Mouse (Mus musculus) neural tube, embryonic 10.5 days (tissue): ENCODE data around the gene Ddx23.
A peak's percentile ranks its signal among the peaks of the same experiment; 100 is the strongest.

Experiments used
- DNase-seq: peaks from one replicate; pipeline ENCODE4 v3.0.0-alpha.2; 2017; ENCODE audit warnings: low spot score; ENCODE audit errors: extremely low spot score

Ddx23 gene

DNA sequence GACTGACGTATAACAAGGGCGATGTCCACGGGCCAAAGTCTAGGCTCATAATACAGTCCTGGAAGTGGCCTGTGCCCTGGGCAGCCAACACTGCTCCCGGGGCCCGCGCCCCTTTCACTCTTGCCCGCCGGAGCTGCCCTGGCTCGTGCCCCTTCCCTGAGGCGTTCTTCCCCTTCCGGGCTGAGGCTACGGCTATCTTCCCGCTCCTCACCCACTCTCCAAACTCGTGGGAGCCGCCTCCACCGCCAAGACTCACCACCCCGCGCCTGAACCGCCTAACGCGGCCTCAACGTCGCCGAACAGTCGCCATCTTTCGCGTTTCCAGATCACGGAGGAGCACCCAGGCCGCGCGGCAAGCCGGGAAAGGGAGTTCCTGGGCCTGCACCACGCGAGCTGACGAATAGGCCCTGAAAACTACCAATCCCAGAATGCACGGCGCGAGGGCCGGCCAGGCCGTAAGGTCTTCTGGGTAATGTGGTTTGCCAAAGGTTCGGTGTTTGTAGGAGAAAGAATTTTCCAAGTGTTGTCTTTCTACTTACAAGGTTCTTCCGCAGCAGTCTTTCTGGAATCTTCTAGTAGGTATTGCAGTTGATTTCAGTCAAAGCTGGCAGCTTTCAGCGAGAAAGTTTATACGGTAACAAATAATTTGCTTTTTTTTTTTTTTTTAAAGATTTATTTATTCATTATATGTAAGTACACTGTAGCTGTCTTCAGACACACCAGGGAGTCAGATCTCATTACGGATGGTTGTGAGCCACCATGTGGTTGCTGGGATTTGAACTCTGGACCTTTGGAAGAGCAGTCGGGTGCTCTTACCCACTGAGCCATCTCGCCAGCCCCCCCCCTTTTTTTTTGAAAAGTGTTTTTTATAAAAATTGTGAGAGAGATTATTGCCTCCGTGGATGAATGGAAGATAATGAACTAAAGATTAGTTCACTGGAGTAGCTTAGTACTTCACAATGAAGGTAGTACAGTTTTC lies at the start of gene Ddx23:
Ddx23 (minus strand) TSS at position 328 of the 979 bp plus-strand sequence.
- peak; percentile 93 for DNase-seq

DNA sequence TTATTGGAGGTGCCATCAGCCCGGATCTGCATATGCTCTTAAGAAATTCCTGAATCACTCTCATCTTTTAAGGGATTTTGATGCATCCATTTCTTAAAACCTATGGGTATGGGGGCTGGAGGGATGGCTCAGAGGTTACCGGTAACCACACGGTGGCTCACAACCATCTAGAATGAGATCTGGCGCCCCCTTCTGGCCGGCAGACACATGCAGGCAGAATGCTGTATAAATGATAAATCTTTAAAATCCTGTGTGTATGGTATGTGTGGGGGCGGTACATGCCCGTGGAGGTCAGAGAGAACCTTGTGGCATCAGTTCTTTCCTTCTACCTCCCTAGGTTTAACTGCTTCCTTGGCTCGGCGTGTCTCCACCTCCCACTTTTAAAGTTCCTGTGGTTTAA lies 47.7 kb upstream of the Ddx23 start:
- DNase-seq, result peak; percentile 76

DNA sequence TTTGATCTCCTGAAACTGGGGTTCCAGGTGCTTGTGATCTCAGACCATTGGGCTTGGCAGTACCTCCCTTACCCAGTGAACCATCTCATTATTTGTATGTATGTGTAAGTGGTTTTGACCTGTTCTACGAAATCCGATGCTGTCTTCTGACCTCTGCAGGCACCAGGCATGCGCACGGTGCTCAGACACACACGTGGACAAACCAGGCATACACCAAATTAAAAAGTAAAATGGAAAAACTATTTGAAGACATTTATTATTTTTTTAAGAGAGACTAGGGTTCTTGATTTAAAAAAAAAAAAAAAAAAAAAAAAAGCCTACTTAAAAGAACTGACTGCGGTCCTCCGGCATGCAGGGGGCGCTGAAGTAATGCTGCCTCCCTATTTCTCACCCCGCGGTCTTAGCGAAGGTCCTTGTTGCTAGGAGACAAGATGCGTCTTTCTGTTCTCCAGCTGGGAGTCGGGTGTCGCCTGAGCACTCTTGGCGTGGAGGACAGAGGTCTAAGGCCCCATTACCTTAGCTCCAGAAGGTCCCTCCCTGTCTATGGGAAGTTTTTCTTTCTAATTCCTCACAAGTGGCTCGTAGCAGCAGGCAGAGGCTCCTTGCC lies 45.2 kb upstream of the Ddx23 start, which contains the start of gene Ccdc65:
Ccdc65 (plus strand) TSS at position 442 of the 607 bp plus-strand sequence.
- DNase-seq, result peak; percentile 67

DNA sequence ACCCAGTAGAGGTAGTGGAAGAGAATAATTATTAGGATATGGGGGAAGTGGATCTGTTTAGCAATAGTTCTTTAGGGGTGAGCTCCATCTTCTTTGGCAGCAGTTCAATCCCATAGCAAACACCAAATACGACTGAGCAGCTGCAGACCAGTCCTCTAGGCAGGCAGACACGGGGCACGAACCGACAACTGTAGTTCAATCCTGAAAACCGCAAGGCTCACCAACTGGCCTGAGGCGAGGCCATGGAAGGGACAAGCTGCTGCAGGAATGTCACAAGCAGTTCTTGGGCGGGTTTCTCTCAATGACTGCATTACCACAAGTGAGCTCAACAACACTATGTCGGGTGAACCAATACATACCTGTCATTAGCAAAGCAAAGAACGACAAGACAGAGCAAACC lies 41.6 kb upstream of the Ddx23 start:
- DNase-seq, result no peak

DNA sequence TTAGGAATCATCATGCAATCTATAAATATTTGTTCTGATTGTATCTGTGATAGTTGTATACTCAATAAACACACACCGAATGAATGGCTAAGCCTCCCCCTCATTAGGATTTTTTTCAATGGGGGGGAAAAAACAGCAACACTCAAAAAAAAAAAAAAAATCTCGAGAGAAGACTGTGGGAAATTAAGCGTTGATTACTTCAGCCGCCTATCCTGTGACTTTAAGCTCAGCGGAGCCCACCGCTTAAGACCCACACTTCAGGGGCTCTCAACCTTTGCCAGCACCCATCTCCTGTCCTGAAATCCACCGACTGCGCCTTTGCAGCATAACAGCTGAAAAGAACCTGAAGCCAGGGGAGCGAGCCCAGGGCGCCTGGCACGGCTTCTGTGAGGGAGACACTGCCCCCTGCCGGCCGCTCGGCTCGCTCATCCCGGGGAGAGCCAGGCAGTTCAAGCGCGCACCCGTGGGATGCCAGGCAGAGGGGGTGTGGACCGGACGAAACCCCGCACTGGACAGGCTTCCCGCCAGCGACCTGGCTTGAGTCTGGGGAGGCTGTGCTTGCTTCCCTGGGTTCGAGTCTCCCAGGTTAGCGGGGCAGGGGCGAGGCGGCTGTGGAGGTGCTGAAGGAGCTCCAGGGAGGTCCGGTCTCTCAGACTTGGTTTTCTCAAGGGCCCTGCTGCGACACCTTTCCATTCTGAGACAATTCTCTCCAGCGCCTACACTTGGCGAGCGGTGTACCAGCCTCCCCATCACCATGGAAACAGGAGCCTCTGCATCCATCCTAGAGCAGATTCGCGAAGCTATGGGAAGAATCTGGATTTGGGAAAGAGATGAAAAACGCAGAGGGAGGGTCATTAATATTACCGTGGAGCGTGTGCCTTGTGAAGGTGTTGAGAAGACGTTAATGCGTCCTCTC lies 36.8 kb upstream of the Ddx23 start:
- DNase-seq, result peak; percentile 94

DNA sequence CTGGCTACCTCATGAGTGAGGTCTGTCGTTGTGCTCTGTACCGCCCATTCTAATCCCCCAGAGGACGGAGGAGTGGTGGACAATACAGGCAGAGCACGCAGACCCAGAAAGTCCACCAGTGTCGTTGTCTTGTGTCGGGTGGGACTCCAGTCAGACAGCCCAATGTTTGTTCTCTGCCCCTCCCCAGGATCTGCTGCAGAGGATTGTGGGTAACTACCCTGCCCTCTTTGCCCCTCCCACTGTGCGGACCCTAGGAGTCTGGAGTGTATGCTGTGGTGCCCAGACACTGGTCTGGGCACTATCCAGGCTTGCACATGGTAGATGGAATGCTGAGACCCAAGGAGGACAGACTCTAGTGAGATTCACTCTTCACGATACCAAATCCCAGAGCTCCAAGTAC lies 33.5 kb upstream of the Ddx23 start:
- no peak for DNase-seq

DNA sequence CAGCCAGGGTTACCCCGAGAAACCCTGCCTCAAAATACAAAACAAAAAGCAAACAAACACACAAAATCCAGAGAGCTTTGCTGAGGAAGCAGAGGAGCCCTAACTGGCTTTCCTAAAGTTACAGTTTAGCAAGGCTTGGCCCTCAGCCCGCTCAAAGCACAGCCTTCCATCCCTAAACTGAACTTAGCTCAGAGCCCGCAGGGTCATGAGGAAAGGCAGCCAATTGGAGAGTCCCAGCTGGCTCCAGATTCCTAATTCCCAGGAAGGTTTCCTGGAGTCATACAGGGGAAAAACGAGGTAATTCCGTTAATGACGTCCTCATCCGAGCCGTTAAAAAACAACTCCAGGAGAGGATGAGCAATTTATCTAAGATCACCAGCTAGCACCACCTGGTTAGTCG lies 33.0 kb upstream of the Ddx23 start:
- DNase-seq, result no peak

DNA sequence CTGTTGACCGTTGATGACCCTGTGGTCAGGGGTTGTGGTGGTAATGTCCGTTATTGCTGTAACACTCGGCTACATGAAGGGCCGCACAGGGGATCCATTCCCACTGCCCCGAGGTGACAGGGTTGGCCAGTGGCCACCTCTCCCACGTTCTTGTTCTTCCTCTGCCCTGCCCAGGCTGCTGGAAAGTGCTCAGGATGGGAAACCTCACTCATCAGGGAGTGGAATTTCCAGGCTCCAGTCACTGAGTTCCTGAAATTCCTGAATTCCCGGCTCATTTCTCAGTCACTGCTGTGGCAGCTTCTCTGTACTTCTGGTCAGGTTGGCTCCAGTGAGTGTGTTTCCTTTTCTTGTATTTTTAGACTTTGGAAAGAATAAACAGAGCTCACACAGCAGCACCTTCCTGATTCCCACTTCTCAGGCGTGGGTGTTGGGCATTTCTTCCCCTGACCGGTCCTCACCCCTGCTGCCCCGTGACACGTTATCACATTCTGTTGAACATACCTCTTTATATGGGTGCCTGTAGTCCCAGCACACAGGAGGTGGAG lies 29.5 kb upstream of the Ddx23 start:
- no peak for DNase-seq

DNA sequence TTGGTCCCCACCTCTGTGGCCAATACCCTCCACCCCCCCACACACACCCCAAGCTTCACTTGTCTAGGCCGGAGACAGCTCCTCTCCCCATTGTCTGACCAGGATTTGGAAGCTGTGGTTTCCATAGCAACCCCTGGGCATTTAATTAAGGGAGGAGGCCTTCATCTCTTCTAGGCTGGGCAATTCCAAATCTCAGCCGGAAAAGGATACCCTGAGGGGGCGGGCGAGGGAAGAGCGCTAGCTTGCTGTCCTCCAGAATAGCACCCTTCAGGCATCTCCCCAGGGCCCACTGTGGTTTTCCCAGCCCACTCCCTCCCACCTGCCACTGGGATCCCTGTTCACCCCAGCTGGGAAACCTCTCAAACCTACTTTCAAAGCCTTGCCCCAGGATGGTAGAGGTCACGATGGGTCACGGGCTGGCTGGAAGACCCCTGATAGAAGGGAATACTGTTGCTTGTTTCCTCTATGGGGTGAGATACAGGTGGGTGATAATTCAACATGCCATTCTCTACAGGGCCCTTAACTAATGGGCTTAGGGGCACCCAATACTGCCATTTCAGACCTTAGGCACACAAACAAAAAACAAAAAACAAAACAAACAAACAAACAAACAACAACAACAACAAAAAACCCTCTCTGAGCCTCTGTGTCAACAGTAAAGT lies 28.9 kb upstream of the Ddx23 start:
- DNase-seq, result peak; percentile 48

DNA sequence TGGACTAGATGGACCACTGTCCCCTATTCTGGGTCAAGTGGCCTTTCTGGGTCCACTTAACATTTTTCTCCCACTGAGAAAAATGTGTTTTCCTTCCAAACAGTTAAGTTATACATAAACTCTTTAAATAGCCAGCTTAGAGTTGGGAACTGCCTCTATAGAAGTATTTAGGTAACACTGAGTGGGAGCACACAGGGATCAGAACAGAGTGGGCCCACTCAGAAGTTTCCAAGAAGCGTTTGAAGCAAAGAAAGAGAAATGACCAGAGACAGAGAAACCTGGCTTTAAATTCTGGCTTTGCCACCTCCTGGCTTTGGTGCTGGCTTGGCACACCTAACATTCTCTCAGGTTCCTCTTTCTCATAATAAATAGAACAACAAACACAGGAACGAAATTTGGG lies 27.0 kb upstream of the Ddx23 start:
- DNase-seq, result no peak

DNA sequence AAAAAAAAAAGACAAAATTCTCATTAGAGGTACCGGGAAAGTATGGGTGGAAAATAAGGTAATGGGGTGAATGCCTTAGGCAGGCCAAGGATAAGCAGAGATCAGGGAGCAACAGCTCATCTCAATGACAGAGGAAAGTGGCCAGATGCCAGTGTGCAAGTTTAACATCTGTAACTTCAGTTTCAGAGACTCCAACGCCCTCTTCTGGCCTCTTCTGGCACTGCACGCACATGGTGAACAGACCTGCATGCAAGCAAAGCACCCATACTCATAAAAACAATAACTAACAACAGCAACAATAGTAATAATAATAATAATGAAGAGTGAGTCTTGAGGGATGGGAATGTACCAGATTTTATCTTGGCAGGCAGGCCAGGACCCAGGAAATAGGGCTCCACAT lies 23.2 kb upstream of the Ddx23 start:
- DNase-seq, result no peak

DNA sequence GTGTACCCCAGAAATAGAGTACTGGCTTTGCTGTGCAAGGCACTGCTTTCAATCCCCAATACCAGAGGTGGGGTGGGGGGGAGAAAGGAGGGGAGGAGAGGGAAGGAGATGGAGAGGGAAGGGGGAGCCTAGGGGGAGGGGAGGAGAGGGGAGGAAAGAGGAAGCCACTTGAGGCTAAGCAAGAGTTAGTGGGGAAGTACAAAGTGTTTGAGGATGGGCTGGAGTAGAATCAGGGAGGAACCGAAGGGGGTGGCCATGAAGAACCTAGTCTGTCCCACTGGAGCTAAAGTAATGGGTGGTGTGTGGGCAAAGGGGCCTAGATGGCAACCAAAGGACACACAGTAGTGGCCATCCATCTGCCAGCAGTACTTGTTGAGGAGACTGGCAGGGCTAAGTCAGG lies 21.1 kb upstream of the Ddx23 start:
- no peak for DNase-seq

DNA sequence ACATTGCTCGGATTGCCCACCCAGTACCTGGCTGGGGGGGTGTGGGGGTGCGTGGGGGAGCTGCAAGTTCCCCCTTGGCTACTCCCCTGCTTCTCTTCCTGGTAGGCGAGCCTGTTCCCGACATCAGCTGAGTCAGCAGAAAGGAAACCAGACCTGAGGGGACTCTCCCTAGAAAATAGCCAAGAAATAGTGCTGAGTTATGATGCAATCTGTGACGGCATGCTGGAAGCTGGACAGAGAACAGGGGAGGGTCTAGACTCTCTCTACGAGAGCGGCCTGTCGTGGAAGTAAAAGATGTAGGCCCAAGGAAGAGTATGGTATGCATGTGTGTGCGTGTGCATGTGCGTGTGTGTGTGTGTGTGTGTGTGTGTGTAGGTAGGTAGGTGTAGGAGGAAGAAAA lies 20.5 kb upstream of the Ddx23 start:
- DNase-seq, result no peak

DNA sequence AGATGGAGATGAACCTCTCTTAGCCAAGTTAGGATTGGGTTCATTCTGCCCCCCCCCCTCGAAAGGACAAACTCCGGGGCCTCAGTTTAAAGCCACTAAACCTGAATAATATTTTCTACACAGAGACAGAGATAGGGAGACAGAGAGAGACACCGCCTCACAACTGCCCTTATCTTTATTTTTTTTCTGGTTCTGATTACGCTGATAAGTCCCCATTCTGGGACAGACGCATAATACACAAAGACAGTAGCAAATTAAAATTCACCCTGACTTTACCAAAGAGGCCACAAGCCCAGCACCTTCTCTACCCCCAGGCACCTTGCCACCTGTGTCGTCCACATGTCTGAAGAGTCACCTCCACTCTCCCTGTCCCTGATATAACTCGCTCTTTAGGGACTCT lies 18.9 kb upstream of the Ddx23 start:
- DNase-seq, result no peak

DNA sequence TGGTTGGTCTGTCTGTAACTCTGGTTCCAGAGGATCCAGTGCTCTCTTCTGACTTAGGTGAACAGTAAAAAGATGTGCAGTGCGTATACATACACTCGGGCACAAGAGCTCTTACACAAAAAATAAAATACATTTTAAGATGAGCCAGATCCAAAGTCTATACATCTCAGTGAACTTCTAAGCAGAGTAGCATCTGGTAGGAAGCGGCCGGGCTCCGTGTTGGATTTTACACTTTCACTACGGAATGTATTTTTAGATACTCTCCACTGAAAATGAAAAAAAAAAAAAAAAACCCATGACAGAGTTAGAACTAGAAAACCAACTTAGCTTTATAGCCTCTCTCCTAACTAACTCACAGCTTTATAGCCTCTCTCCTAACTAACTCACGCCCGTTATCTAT lies 18.0 kb upstream of the Ddx23 start:
- no peak for DNase-seq

DNA sequence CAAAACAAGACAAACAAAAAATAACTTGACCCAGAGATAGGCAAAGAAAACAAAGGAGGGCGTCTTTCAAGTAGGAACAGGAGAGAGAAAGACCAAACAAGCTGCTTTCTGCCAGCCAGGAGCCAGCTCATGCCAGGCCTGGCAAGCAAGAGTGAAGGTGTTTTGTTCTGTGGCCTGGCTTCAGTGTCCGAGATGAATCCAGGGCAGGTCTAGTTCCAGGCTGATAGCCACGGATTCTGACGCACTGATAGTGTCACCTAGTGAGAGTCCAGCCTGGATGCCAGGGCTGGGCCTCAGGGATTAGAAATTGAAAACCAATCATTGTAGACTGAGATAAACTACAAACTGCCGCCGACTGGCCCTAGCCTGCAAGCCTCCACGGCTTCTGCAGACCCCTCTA lies 15.3 kb upstream of the Ddx23 start:
- no peak for DNase-seq

DNA sequence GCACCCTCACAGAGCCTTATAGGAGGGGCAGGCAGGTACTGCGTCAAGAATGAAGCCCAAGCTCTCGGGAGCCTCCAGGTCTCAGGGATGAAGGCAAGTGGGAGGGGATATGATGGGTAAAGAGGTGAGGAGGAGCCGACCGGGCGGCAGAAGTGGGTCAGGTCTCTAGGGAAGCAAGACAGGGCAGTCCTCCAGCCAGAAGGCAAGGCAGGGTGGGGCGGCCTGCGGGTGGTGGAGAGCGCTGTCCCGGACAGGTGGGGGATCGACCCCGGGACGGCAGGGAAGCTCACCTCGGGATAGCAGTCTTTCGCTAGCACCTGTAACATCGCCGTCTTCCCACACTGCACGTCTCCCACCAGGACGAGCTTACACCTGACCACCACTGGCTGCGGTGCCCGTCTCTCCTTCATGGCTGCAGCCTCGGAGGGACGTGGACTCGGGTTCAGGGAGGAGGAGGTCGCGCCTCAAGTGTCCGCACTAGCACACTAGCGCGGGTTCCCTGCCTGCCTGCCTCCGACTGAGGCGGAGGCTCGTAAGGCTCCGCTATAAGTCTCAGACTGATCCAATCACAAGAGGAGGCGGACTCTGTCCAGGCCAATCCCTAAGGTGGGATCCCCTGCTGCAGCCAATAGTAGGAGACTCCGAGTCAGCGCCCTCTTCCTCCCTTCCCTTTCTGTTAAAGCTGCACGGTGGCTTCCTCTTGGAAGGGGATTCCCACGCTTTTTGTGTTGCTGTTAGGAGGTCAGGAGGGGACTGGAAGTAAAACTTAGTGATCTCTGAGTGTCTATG lies 14.4 kb upstream of the Ddx23 start, which contains the start of gene Rnd1:
Rnd1 (minus strand) TSS at position 522 of the 789 bp plus-strand sequence.
- DNase-seq, result peak; percentile 78

DNA sequence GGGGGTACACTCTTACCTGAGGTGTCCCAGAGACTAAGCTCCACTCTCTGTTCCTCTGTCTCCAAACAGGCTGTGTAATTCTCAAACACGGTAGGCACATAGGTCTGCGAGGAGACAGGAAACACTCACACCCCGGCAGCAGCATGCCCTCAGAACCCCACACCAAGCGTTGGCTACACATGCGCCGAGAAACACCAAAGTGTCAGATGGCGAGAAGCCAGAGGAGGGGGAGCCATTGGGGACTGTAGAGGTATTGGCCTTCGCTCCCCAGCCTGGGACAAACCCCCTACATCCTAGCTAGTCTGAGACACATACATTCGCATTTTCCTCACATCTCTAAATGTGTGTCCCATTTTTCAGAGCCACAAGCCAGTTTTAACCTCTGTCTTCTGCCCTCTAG lies 13.8 kb upstream of the Ddx23 start:
- peak; percentile 34 for DNase-seq

DNA sequence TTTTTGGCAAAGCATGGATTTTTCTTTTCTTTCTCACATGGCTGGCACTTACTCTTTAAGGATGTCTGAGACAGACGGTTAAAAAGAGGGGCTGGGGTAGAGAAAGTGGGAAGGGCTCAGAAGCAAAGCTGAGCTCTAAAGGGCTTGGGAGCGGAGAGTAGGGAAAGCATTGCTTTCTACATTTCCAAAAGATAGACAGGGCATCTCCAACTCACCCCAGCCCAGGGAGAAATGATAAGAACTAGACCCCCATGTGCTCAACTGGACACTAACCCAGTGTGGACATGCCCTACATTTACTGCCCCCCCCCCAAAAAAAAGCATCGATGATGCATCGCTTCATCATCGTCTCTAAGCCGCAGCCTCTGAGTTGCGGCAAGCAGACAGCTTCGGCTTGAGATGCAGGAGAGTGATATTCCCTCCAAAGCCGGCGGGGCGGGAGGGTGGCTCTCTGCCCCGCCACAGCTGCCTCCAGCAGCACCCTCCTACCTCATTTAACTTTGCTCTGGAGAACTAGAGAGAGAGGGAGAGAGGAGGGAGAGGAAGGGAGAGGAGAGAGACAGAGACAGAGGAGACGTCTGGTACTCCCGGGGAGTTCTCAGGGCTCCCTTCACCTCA lies 13.0 kb upstream of the Ddx23 start:
- peak; percentile 35 for DNase-seq
